Mouse (Mus musculus): ENCODE measurements around the gene Mef2d. TPM values are rescaled to one million over a fixed set of nuclear protein-coding genes. Genes with fewer than 3 reads are reported as not detected.
A peak's percentile ranks its signal among the peaks of the same experiment; 100 is the strongest.

Gene Mef2d
- polyA plus RNA-seq, 1 experiment: 60.2 TPM

DNA sequence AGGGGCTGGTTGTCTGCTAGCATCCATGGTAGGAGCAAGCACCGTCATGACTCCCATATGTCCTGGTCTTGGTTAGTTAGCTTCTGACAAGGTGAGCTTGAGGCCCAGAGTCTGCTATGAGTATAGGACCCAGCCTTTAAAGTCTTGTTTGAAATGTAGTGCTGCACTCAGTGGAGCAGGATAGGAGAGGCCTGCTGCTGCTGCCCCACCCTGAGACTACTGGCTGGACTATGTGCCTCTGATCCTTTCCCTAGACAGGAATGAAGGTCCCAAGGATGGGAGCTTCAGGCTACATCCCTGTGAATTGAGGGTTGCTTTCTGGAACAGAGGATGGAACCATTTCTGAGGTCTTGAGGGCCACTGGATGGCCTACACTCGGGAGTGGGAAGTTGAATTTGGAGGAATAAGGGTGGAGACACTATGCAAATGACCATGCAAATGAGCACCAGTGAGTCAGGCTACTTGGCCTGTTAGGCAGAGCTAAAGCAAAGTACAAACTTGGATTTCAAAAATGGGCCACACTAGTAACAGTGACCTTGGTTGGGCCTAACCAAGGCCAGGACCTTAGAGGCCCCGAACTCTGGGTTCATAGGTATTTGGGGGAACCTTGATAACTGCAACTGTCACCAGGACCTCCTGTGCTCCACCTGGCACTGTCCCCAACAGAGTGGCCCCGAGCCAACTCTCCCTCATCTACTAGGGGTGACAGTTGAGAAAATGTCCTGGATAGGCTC, 6.8 kb downstream of the Mef2d start:
- peaks cover 67% of the 10 kb centered on the region for H3K36me3 ChIP-seq (replicated peaks; ENCODE audit: low read length)

GRCm38 (mm10) chr3:88149510-88149974, 7.4 kb downstream of the Mef2d start:
- Histone ChIP-seq H3K27me3 (replicated peaks) (no peaks in the 10 kb centered on the region), H3K36me3 (replicated peaks; ENCODE audit: low read length) (peaks cover 67% of the 10 kb centered on the region), H3K4me1 (peaks cover 95% of the 10 kb centered on the region), H3K4me3 (replicated peaks) (peak overlapping the region; percentile 87), H3K9me3 (no peaks in the 10 kb centered on the region)
- no peak for TF ChIP-seq GATA1 (IDR thresholded peaks at IDR 0.05; ENCODE audit: borderline replicate concordance, low read length)
- no peak for TF ChIP-seq FLI1 (IDR thresholded peaks at IDR 0.05; ENCODE audit: low read length)

More for the DNA sequence above, 6.8 kb downstream of the Mef2d start:
- TF ChIP-seq FLI1 (IDR thresholded peaks at IDR 0.05; ENCODE audit: low read length): no peak
- no peak for TF ChIP-seq GATA1 (IDR thresholded peaks at IDR 0.05; ENCODE audit: borderline replicate concordance, low read length)
- Histone ChIP-seq H3K9me3 (no peaks in the 10 kb centered on the region), H3K27me3 (replicated peaks) (no peaks in the 10 kb centered on the region), H3K4me3 (replicated peaks) (peak overlapping the region; percentile 87), H3K4me1 (peaks cover 98% of the 10 kb centered on the region)

GRCm38 (mm10) chr3:88150061-88150998, 8.2 kb downstream of the Mef2d start:
- Histone ChIP-seq H3K4me3 (replicated peaks) (peak overlapping the region; percentile 87), H3K4me1 (peaks cover 90% of the 10 kb centered on the region)

DNA sequence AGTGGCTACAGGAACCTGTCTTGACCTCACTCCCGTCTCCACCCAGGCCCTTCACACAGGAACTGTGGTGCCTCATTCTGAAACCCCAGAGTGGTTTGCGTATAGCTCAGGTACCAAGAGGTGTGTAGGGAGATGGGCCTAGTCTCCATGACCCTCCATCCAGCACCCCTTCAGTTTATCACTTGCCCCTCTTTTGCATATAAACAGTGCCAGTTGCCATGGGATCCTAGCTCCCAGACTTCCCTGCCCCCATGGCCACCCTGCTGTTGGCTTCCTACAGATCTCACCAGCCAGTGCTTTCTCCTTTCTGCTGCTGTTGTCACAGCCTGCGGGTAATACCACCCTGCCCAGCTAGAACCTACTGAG, 8.8 kb downstream of the Mef2d start:
- Histone ChIP-seq H3K4me3 (replicated peaks) (peak overlapping the region; percentile 87), H3K36me3 (replicated peaks; ENCODE audit: low read length) (peaks cover 65% of the 10 kb centered on the region), H3K9me3 (no peaks in the 10 kb centered on the region), H3K27me3 (replicated peaks) (no peaks in the 10 kb centered on the region), H3K4me1 (peaks cover 88% of the 10 kb centered on the region)
- TF ChIP-seq FLI1 (IDR thresholded peaks at IDR 0.05; ENCODE audit: low read length): no peak
- TF ChIP-seq GATA1 (IDR thresholded peaks at IDR 0.05; ENCODE audit: borderline replicate concordance, low read length): no peak

More at GRCm38 (mm10) chr3:88150061-88150998, 8.2 kb downstream of the Mef2d start:
- H3K27me3 ChIP-seq (replicated peaks): no peaks in the 10 kb centered on the region
- H3K36me3 ChIP-seq (replicated peaks; ENCODE audit: low read length): peaks cover 65% of the 10 kb centered on the region
- TF ChIP-seq FLI1 (IDR thresholded peaks at IDR 0.05; ENCODE audit: low read length) (no peak), GATA1 (IDR thresholded peaks at IDR 0.05; ENCODE audit: borderline replicate concordance, low read length) (no peak)
- H3K9me3 ChIP-seq: no peaks in the 10 kb centered on the region

DNA sequence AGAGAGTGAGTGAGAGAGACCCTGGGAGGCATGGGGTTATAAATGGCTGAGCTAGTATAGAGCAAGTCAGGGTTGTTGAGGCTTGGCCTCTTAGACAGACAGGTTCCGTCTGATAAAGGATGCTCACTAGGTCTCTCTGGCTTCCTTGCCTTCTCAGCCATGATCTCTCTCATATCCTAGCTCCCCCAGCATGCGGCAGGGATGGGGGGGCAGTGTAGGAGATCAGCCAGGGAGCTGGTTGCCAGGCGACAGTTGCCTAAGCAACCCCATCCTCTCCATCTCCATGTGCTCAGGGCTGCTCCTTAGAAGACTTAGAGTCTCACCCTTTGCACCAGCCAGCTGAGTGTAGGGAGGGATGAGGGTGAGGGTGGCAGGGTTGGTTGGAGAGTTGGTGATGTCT, 9.9 kb downstream of the Mef2d start:
- no peaks in the 10 kb centered on the region for H3K9me3 ChIP-seq
- H3K4me3 ChIP-seq (replicated peaks): peak overlapping the region; percentile 9
- H3K27me3 ChIP-seq (replicated peaks): no peaks in the 10 kb centered on the region
- peaks cover 84% of the 10 kb centered on the region for H3K4me1 ChIP-seq
- peaks cover 74% of the 10 kb centered on the region for H3K36me3 ChIP-seq (replicated peaks; ENCODE audit: low read length)
- no peak for TF ChIP-seq GATA1 (IDR thresholded peaks at IDR 0.05; ENCODE audit: borderline replicate concordance, low read length)
- TF ChIP-seq FLI1 (IDR thresholded peaks at IDR 0.05; ENCODE audit: low read length): no peak

GRCm38 (mm10) chr3:88153290-88154011, 11.3 kb downstream of the Mef2d start:
- Histone ChIP-seq H3K4me1 (peaks cover 75% of the 10 kb centered on the region), H3K36me3 (replicated peaks; ENCODE audit: low read length) (peaks cover 74% of the 10 kb centered on the region), H3K27me3 (replicated peaks) (no peaks in the 10 kb centered on the region), H3K9me3 (no peaks in the 10 kb centered on the region), H3K4me3 (replicated peaks) (no peak overlapping the region)
- TF ChIP-seq FLI1 (IDR thresholded peaks at IDR 0.05; ENCODE audit: low read length): no peak

DNA sequence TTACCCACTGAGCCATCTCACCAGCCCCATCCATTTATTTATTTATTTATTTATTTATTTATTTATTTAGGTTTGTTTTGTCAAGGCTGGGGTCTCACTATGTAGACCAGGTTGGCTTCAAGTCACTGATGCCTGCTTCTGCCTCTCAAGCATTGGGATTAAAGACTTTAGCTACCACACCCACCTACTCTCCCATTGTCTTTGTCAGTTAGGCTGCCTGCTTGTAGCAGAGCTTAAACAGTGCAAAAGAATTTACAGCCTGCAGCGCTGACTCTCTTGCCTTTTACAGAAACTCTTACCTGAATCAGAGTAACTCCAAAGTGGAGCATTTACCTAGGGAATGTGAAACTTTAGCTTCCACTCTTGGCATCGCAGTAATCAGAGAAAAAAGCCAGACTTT, 12.1 kb downstream of the Mef2d start:
- Histone ChIP-seq H3K36me3 (replicated peaks; ENCODE audit: low read length) (peaks cover 76% of the 10 kb centered on the region), H3K4me3 (replicated peaks) (no peak overlapping the region), H3K9me3 (no peaks in the 10 kb centered on the region), H3K4me1 (peaks cover 74% of the 10 kb centered on the region), H3K27me3 (replicated peaks) (no peaks in the 10 kb centered on the region)
- TF ChIP-seq FLI1 (IDR thresholded peaks at IDR 0.05; ENCODE audit: low read length) (no peak), GATA1 (IDR thresholded peaks at IDR 0.05; ENCODE audit: borderline replicate concordance, low read length) (no peak)

DNA sequence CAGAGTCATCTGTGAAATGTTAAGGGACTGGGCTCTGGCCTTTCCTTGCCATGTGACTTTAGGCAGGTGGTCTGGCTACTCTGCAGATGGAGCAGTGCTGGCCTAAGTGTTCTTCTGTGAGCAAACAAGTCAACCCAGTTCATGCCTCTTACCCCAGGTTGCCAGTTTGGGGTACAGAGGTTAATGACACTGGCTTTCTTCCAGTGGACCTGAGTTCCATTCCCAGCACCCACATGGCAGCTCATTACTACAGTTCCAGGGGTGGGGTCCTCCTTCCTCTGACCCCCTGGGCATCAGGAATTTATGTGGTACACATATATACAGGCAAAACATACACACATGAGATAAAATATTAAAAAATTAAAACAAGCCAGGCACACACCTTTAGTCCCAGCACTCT, 14.6 kb downstream of the Mef2d start:
- H3K9me3 ChIP-seq: no peaks in the 10 kb centered on the region
- TF ChIP-seq FLI1 (IDR thresholded peaks at IDR 0.05; ENCODE audit: low read length) (no peak), GATA1 (IDR thresholded peaks at IDR 0.05; ENCODE audit: borderline replicate concordance, low read length) (no peak)
- H3K27me3 ChIP-seq (replicated peaks): no peaks in the 10 kb centered on the region
- no peak overlapping the region for H3K4me3 ChIP-seq (replicated peaks)
- peaks cover 85% of the 10 kb centered on the region for H3K36me3 ChIP-seq (replicated peaks; ENCODE audit: low read length)
- H3K4me1 ChIP-seq: peaks cover 63% of the 10 kb centered on the region

DNA sequence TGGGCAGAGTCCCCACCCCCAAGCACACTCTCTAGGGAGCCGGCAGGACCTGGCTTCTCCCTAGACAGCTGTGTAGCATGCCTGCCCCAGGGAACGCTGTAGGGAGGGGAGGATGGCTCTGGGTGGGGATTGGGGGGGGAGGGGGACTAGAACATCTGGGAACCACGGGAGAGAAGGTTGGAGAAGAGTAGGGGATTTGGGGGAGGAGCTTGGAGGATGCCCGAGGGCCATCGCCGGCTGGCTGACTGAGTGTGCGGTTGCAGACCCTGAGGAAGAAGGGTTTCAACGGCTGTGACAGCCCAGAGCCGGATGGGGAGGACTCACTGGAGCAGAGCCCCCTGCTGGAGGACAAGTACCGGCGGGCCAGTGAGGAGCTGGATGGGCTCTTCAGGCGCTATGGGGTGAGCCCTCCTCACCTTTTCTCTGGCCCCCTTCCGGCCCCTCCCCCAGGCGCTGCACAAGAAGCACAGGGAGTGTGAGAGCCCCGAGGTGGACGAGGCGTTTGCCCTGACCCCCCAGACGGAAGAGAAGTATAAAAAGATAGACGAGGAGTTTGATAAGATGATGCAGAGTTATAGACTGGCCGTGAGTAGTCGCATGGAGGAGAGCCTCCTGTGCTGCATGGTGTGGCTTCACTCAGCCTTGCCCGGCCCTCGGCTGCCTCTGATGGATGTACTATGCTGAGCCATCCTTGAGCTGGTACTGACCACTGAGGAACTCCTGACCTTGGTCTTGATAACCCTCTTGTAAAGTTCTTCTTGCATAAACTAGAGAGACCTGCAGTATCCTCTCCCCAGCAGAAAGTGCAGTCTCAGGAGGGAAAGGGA, 15.8 kb downstream of the Mef2d start:
- TF ChIP-seq FLI1 (IDR thresholded peaks at IDR 0.05; ENCODE audit: low read length): no peak
- no peak for TF ChIP-seq GATA1 (IDR thresholded peaks at IDR 0.05; ENCODE audit: borderline replicate concordance, low read length)
- Histone ChIP-seq H3K4me1 (peaks cover 60% of the 10 kb centered on the region), H3K36me3 (replicated peaks; ENCODE audit: low read length) (peaks cover 94% of the 10 kb centered on the region), H3K27me3 (replicated peaks) (no peaks in the 10 kb centered on the region), H3K4me3 (replicated peaks) (no peak overlapping the region), H3K9me3 (no peaks in the 10 kb centered on the region)
